Mouse (Mus musculus) kidney, postnatal 0 days (tissue): ENCODE measurements around the gene Dock4. TPM values are rescaled to one million over a fixed set of nuclear protein-coding genes. Genes with fewer than 3 reads are reported as not detected.

Experiments used
- ATAC-seq: fragments of 200-750 bp; cut with Nextera tagmentation; replicated peaks from 2 replicates; pipeline ENCODE4 v1.8.0; 2017; ENCODE audit warnings: low read depth, moderate number of reproducible peaks, moderate TSS enrichment, moderate library complexity; ENCODE audit not compliant: low FRiP score
- DNase-seq: peaks from one replicate; pipeline ENCODE4 v3.0.0-alpha.2; 2016; ENCODE audit warnings: low spot score
- H3K27ac ChIP-seq: fragments of 300-500 bp; sonication (generic); 2 replicates; pipeline ENCODE4 v1.5.1; 2014; ENCODE audit warnings: mild to moderate bottlenecking
- H3K27me3 ChIP-seq: fragments of 300-500 bp; sonication (generic); 2 replicates; pipeline ENCODE4 v1.6.1; 2014; ENCODE audit warnings: low read length, mixed read lengths; ENCODE audit not compliant: insufficient read depth
- H3K36me3 ChIP-seq: fragments of 300-500 bp; sonication (generic); 2 replicates; pipeline ENCODE4 v1.6.1; 2014; ENCODE audit warnings: low read length, mixed read lengths; ENCODE audit not compliant: insufficient read depth
- H3K4me1 ChIP-seq: fragments of 300-500 bp; sonication (generic); replicated peaks from 2 replicates; pipeline ENCODE4 v1.6.1; 2014; ENCODE audit warnings: antibody characterized with exemption, low read length, mixed read lengths; ENCODE audit not compliant: insufficient read depth
- H3K4me2 ChIP-seq: fragments of 300-500 bp; sonication (generic); 2 replicates; pipeline ENCODE4 v1.6.1; 2014; ENCODE audit warnings: mild to moderate bottlenecking, low read length, moderate library complexity, mixed read lengths
- H3K4me3 ChIP-seq: fragments of 300-500 bp; sonication (generic); replicated peaks from 2 replicates; pipeline ENCODE4 v1.5.1; 2014; ENCODE audit warnings: low read depth, low read length
- H3K9ac ChIP-seq: fragments of 300-500 bp; sonication (generic); 2 replicates; pipeline ENCODE4 v1.6.1; 2014; ENCODE audit warnings: low read depth, low read length
- H3K9me3 ChIP-seq: fragments of 300-500 bp; sonication (generic); replicated peaks from 2 replicates; pipeline ENCODE4 v1.6.1; 2016; ENCODE audit warnings: low read length, inconsistent platforms, mixed read lengths
- CTCF ChIP-seq: IDR thresholded peaks from 2 replicates; pipeline ENCODE4 v1.5.1; 2016; ENCODE audit warnings: antibody characterized with exemption, low read depth, mild to moderate bottlenecking, moderate library complexity
- WGBS: fragments of 180-500 bp; shearing (Covaris S2); extraction: QIAGEN DNeasy Blood & Tissue Kit; methylation state at CpG from one replicate; pipeline ENCODE4 v1.1.7; 2014; 5-methylcytosine and 5-hydroxymethylcytosine counted together
- polyA plus RNA-seq: library from polyadenylated mRNA; unstranded; fragments of >200 nt; fragmentation: Nextera tagmentation; extraction: Ambion mirVana; gene quantifications from 2 replicates; pipeline ENCODE4 v1.2.1, GENCODE M21; 2015

Gene Dock4
- polyA plus RNA-seq, 1 experiment from 2014 or later, result 7.0 TPM

- no peak overlapping the region for H3K4me2 ChIP-seq
- no peak overlapping the region for H3K27ac ChIP-seq
- ATAC-seq (no peak), DNase-seq (no peak)
- no peak for TF ChIP-seq CTCF
- H3K9me3 ChIP-seq, result no peaks in the 10 kb centered on the region
- no peaks in the 10 kb centered on the region for H3K27me3 ChIP-seq
- no peak overlapping the region for H3K4me3 ChIP-seq
- H3K4me1 ChIP-seq, result no peaks in the 10 kb centered on the region
- WGBS, result 91% methylated on average over 7 of the region's 7 CpGs
- no peaks in the 10 kb centered on the region for H3K36me3 ChIP-seq
- no peak overlapping the region for H3K9ac ChIP-seq
Measured at GRCm38 (mm10) chr12:40634169-40634568, 188.4 kb downstream of the Dock4 start.

- ATAC-seq, result no peak
- H3K27ac ChIP-seq, result no peak overlapping the region
- no peaks in the 10 kb centered on the region for H3K27me3 ChIP-seq
- no peak for TF ChIP-seq CTCF
- H3K4me2 ChIP-seq, result no peak overlapping the region
- H3K4me1 ChIP-seq, result no peaks in the 10 kb centered on the region
- no peak for DNase-seq
- 95% methylated on average over 6 of the region's 6 CpGs for WGBS
- no peaks in the 10 kb centered on the region for H3K36me3 ChIP-seq
- no peak overlapping the region for H3K9ac ChIP-seq
- no peak overlapping the region for H3K4me3 ChIP-seq
- H3K9me3 ChIP-seq, result no peaks in the 10 kb centered on the region
Measured at GRCm38 (mm10) chr12:40635991-40636390, 190.2 kb downstream of the Dock4 start.

DNA sequence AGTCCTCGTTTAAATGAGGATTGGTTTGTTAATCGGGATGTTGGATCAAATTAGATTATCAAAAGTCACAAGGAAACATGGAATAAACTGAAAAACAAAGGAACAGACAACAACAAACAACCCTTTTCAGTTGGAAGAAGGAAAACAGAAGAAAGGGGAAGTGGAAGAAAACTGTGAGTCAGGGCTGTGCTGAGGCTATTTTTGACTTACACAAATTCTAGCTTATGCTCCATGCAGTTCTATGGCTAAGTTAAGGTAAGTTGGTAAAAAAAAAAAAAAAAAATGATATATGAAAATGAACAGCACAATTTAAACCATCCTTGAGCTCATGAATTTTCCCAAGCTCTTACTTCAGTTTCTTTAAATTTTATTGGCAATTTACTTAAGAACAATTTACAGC lies 191.7 kb downstream of the Dock4 start:
- Histone ChIP-seq H3K9me3 (no peaks in the 10 kb centered on the region), H3K4me1 (no peaks in the 10 kb centered on the region), H3K27me3 (no peaks in the 10 kb centered on the region), H3K4me2 (no peak overlapping the region), H3K27ac (no peak overlapping the region), H3K4me3 (no peak overlapping the region), H3K9ac (no peak overlapping the region), H3K36me3 (no peaks in the 10 kb centered on the region)
- WGBS, result 94% methylated on average over 2 of the region's 2 CpGs
- DNase-seq (no peak), ATAC-seq (no peak)
- no peak for TF ChIP-seq CTCF

DNA sequence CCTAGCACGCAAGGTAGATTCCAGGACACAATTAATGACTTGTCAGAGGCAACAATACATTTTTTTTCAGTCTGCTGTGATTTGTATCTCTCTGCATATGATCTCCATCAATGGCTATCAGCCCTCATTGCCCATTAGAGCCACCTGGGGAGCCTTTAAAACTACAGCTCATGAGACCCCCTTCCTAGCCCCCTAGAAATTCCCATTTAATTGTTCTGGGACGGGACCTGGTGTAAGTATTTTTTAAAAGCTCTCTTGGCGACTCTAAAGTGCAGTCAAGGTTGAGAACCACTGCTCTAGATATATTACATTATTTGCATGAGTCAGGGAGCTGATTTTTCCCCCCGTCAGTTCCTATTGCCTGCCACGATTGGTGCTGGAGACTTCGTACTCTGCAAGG lies 200.1 kb downstream of the Dock4 start:
- TF ChIP-seq CTCF, result no peak
- no peaks in the 10 kb centered on the region for H3K36me3 ChIP-seq
- H3K9ac ChIP-seq, result no peak overlapping the region
- no peaks in the 10 kb centered on the region for H3K9me3 ChIP-seq
- 79% methylated on average over 6 of the region's 6 CpGs for WGBS
- no peak overlapping the region for H3K27ac ChIP-seq
- no peak overlapping the region for H3K4me3 ChIP-seq
- no peak for DNase-seq
- no peak for ATAC-seq
- no peak overlapping the region for H3K4me2 ChIP-seq
- no peaks in the 10 kb centered on the region for H3K4me1 ChIP-seq
- H3K27me3 ChIP-seq, result no peaks in the 10 kb centered on the region

- Histone ChIP-seq H3K27me3 (no peaks in the 10 kb centered on the region), H3K4me1 (no peaks in the 10 kb centered on the region), H3K36me3 (no peaks in the 10 kb centered on the region), H3K9me3 (no peaks in the 10 kb centered on the region), H3K4me3 (no peak overlapping the region), H3K4me2 (no peak overlapping the region), H3K9ac (no peak overlapping the region), H3K27ac (no peak overlapping the region)
- 84% methylated on average over 2 of the region's 2 CpGs for WGBS
- no peak for TF ChIP-seq CTCF
- DNase-seq (peak; percentile 19), ATAC-seq (no peak)
Measured at GRCm38 (mm10) chr12:40654312-40654711, 208.6 kb downstream of the Dock4 start.

- 97% methylated on average over 2 of the region's 2 CpGs for WGBS
- Histone ChIP-seq H3K9me3 (no peaks in the 10 kb centered on the region), H3K4me1 (no peaks in the 10 kb centered on the region), H3K27me3 (no peaks in the 10 kb centered on the region), H3K4me3 (no peak overlapping the region), H3K9ac (no peak overlapping the region), H3K27ac (no peak overlapping the region), H3K36me3 (no peaks in the 10 kb centered on the region), H3K4me2 (no peak overlapping the region)
- DNase-seq (no peak), ATAC-seq (no peak)
- no peak for TF ChIP-seq CTCF
Measured at GRCm38 (mm10) chr12:40655861-40656260, 210.1 kb downstream of the Dock4 start.

DNA sequence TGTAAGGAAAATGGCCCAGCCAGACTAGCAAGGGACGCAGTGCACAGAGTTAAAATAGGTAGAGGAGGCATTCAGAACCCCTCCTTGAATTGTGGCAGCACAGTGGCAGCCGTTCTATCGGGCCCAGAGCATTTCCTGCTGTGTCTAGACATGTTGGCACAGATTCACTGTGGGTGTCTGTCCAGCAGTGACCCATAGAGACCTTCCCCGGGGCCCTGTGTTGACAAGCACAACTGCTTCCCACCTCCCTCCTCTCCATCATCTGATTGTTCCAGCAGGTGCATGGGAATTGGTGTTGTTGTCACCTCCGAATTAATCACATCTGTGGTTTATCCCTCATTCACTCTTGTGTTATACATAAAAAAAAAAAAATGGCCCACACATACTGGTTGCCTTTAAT lies 210.7 kb downstream of the Dock4 start:
- Histone ChIP-seq H3K27ac (no peak overlapping the region), H3K9me3 (no peaks in the 10 kb centered on the region), H3K36me3 (no peaks in the 10 kb centered on the region), H3K9ac (no peak overlapping the region), H3K4me1 (no peaks in the 10 kb centered on the region), H3K4me3 (no peak overlapping the region), H3K4me2 (no peak overlapping the region), H3K27me3 (no peaks in the 10 kb centered on the region)
- ATAC-seq (no peak), DNase-seq (peak; percentile 8)
- no peak for TF ChIP-seq CTCF
- 33% methylated on average over 5 of the region's 5 CpGs for WGBS
